Mouse (Mus musculus) layer of hippocampus, adult 9-10 months (tissue): ENCODE data around the gene Rapgef4.

Source experiments
- DNase-seq: peaks from one replicate; pipeline ENCODE4 v3.0.0; 2022; ENCODE audit warnings: low spot score

The Rapgef4 gene

DNA sequence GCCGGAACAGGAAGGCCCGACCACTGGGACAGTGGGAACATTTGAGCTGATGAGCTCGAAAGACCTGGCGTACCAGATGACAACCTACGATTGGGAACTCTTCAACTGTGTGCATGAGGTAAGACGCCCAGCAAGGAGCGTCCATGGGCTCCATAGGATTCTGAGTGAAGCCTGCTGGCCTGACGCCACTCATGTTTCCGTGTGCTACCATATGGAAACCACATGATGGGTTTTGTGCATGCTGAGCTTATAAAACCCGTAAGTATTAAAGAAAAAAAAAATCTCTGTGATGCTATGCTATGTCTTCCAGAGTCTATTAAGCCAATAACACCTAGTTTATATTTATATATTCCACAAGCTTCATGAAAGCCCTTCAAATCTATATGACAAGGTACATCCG, 253.0 kb downstream of the Rapgef4 start:
- no peak for DNase-seq

DNA sequence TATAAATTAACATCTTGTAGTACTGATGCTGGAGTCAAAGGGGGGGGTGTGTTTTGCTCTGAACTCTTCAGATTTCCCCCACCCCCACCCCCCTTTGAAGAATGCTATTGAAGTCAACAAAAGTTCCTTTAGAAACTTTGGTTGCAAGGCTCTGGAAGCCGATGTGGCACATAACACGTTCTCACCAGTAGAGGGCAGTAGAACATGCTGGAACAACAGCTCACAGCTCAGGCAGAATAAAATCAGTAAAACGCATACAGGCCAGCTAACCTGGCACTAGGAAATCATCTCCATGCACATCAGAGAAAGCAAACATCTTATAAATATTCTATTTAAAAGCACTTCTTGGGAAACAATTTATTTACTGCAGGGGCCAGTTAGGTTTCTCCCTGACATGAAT, 253.9 kb downstream of the Rapgef4 start:
- peak; percentile 80 for DNase-seq

DNA sequence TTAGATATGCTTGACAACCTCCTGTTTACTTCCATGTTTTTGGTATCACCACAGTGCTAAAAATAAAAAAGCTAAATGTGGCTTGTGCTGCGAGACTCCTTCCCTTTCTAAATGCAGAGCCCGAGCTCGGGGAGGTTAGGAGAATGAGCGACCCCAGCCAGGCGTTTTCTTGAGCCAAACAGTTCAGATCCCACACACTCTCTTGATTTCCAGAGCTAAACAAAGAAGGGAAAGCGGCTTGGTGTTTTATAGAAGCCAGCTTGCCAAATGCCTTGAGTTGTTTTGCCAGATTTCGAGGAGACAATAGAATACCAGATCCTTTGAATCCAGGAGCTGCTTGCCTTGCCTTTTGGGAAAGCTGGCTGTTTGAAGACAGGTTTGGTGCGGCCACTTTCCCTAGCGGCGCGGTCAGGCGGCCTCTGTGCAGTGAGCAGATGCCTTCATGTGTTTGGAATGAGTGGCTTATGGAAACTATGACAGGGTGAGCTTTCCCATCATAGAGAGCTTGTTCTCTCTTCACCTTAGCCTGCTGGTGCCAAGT, 254.4 kb downstream of the Rapgef4 start:
- no peak for DNase-seq

DNA sequence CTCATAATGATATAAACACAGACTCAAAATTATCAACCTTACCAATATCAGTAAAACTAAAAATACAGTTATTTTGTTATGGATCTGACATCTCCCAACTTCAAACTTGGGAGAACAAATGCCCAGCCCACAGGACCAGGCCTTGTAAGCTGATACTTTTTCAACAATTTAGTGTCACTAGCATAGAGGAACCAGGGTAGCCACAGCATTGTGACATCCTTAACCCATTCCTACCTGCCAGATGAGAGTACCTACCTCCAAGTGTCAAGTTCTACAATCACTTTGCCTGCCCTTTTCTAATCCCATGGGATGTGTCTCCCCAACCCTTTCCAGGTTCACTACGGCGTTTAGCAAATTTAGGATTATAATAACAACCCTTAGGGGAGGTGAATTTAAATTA, 257.4 kb downstream of the Rapgef4 start:
- no peak for DNase-seq

DNA sequence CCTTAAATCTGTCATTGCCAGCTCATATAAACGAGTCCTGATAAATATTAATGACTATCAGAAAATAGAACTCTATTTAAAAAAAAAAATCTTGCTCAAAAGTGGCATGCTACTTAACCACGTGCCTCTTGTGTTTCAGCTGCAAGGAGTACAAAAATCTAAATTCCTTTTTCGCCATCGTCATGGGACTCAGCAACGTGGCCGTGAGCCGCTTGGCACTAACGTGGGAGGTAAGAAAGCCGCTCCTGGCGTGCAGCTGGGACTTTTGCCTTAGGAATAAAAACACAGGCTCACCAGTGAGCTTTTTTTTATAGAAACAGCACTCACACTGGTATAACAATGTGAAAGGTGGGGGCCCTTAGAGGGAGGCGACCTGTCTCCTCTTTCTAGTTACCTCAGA, 257.9 kb downstream of the Rapgef4 start:
- no peak for DNase-seq

DNA sequence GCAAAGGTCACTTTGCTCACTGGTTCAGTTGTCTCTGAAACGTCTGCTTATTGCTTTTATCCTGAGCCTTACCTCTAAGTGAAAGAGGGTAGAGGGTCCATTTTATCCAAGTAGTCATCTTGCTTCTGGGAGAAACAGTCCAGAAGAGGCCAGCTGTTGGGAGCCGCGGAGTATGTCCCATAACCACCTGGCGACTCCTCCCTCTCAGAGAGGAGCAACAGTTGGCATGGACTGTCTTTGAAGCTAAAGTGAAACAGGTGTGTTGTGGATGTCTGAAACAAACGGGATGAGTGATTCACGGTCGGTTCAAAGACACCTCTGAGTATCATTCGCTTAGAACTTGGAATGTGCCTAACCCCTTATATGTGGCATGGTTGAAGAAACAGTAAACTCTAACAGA, 258.4 kb downstream of the Rapgef4 start:
- no peak for DNase-seq

DNA sequence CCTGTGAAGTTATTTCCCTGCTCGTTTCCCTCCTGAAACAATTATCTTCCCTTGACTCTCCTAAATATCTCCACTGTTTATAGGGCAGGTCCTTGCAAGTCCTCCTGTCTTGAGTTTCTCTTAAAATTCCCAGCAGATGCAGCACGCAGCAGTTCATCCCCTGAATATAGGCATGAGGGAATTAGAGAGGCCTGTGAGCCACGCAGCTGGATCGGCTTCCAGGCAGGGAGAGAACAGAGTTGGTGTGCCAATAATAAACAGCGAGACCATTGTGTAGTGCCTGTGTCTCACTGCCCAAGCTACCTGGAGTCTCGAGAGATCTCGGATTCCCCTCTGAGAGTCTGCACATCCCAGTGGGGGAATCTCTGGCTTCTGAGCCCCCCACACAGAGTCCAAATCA, 259.0 kb downstream of the Rapgef4 start:
- no peak for DNase-seq

DNA sequence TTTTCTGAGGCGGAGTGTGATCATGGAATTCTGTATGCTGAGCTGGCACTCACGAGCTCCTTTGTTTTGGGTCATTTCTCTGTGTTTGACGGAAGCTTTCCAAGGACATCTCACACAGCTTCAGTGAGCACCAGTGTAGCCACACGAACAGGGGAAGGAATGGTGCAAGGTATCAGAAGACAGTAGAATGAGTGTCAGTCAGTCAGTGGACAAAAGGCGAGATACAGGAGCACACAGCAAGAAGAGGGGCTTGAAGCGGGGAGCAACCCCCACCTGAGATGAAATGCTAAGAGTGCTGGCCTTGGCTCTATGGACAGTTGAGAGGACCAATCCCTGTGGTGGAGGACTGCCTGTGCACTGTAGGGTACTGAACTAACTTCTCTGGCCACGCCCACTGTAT, 259.7 kb downstream of the Rapgef4 start:
- no peak for DNase-seq

DNA sequence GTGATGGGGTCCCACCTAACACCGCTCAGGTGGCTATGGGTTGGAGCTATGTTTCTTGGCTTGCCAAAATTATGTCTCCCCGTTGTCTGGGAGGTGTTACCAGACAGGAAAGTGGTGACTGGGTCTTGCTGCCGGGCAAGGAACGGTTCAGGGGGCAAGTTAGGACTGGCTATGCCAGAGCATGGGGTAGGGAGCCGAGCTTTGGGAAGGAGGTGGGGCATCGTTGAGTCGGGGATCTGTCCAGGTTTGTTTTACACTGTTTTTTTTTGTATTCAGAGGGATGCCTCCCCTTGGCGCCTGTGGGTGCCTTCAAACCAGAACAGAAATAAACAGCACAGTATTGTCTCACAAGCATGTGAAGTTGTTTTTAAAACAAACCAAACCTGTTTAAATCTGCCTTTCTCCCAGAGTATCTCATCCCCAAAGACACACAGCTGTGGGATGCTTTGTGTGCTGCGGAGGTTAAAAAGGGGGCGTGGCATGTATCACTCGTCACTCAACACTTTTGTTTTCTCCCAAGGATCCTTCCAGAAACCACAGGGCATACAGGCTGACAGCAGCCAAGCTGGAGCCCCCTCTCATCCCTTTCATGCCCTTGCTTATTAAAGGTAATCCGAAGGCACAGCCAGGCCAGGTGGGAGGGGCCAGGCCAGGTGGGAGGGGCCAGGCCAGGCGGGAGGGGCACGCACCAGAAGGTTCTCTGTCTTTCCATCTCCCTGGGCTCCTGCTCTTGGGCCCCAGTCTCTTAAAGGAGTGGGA, 260.9 kb downstream of the Rapgef4 start:
- no peak for DNase-seq

DNA sequence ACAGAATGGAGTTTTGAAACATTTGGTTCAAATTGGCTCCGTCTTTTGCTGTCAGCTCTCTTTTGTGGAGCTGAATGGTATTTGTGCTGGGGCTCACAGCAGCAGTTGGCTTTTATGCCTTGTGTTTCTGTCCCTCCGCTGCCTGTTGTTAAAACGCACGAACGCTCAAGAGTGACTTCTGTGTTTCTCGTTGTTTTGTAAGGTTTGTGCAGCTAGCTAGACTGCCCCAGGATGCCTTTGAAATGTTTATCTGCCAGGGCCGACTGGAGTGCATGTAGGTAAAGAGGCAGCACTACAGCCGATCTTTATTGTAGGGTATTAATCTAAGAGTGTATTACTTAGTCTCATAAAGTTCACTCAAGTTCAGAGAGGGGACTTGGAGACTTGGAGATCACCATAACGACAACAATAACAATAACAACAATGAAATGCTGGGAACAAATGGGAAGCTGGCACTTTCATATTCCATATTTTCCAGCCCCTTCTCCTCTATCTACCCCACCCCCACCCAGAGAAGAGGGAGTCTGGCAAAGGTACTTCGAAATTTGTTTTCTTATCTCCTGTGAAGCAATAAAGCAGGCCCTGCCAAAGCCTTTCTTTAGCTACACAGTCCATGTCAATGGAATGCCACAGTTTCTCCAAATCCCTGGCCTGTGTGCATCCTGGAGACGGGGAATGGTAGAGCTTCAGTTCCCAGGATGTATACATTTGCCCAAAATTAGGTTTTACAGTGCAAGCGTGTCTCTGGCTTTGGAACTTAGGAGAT, 262.1 kb downstream of the Rapgef4 start:
- no peak for DNase-seq

DNA sequence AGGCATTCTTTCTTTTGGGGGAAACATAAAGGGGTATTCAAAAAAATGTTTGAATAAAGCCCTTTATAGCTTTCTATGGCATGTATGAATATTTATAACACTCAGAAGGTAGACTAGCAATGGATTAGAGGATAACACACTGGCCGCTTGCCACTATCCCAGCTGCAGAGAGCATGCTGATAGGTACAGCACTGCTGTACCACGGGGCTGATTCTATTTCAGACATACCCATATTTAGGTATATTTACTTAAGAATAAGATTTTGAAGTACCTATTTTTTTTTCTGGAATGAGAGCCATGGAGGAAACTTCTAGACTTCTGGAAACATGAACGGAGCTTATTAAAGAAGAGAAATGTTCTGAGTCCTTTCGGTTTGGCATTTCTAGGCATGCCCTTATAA, 264.6 kb downstream of the Rapgef4 start:
- no peak for DNase-seq

DNA sequence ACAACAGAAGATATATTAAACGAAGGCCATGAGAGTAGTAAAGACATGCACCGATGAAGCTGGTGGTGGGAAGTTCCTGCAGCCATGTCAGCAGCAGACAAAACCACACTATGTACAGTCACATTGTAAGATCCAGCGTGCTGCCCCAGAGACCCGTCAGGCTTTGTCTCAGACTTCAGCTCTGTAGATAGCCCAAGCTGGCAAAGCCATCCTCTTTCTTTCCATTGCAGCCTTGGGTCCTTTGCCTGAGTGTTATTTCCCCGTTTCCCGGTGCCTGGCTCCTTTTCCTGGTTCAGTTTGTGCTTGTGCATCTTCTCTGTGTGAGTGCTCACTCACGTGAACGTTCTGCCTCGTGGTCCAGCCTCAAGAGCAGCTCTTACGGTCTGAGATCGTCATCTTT, 265.3 kb downstream of the Rapgef4 start:
- DNase-seq = no peak

DNA sequence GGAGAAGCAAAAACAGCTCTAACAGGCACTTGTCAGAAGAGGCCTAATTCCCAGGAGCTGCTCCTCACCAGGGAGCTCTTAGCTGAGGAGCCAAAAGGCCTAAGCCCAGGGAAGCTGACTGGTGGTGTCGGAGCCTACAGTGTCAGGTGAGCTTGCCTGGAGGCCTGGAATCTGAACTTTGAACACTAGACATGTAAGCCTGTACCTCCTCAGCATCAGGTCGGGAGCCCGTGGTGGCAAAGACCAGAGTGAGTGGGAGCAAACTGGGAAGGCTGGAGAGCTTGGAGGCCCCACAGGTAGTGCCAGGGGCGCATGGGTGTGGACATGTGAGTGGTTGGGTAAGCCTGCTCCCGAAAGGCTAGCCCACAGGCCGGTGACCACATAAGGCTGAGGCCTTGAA, 266.8 kb downstream of the Rapgef4 start:
- DNase-seq = no peak

DNA sequence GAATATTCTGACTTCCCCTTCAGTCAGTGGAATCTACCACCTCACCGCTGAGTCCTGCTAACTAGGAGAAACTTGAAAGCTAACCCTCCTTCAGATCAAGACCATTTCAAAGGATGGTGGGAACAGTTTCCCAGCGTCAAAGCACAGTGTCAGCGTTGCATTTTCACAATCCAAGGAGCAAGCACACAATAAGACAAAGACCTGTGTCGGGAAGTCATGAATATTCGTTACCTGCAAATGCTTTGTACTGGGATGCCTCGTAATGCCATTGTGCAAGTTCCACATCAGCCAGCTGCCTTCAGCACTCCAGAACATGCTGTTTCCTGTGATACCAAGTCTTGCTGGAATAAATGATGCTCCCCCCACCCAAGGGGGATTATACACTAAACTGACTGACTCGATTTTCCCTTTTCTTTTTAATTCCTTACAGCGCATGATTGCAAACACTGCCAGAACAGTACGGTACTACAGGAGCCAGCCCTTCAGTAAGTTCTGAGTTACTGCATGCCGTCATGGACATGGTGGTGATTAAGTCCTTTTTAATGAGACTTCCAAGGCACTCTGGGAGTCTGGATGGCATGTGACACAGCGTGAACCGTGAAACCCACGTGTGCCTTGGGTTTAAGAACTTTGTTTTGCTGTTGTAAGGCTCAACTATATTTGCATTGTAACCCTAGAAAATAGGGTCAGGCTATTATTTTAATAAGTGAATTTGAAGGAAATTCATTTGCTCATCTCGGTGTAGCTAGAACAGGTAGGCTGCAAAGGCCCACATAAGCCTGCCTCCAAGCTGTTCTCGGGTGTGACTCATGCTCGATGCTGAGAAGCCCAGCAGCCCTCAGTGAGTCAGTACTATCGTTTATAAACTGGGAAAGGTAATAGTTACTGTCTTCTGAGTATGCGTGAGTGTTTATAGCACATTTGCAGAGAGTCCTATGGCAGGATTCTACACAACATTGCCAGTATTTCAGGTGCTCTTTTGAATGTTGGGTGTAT, 271.8 kb downstream of the Rapgef4 start:
- DNase-seq = no peak

DNA sequence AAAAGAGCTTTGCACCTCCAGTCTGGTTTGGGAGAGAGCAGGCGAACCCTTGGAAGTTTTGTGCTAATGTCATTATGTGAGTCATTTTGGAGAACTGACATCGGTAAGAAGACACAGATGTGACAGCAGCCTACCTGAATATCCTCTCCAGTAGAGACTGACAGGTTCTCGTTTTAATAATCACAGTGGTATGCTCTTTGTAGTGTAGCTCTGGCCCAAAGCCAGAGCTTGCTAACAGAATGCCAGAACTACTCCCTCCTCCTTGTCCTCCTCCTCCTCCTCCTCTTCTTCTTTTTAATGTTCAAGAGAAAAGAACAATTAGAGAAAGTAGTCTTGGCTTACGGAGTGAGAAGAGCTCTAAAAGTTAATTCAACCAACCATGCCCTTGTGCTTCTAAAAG, 272.8 kb downstream of the Rapgef4 start:
- DNase-seq = no peak

DNA sequence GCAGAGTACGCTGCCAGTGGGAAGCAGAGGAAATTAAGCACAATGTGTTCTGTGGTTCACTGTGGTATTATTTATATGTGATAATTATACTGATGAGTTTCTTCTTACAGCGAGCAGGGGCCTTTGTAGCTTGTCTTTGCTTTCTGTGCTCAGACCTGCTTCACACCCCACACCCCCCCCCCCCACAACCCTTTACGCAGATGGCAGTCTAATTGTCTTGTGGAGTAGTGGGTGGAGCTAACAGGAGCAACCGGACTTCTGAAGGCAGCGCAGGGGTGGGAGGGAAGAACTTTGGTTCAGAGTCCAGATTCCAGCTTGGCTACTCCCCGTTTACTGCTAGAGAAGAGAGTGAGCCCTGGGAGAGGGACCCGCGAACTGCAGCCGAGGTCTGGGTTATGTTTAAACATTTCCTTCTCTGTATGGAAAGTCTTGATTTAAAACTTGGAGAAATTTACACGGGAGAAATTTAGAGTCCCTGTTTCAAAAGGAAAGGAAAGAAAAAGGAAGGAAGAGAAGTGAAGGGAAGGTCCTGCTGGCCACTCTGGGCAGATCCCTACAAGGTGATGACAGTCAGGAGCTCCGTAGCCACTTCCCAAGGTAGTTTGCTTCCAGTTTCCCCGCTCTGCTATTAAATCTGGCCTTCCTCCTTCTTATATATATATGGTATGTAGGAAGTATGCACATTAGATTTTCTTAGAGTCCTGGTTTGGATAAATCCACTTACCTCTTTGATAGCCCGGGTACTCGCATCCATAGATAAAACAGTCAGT, 274.0 kb downstream of the Rapgef4 start:
- DNase-seq = no peak

DNA sequence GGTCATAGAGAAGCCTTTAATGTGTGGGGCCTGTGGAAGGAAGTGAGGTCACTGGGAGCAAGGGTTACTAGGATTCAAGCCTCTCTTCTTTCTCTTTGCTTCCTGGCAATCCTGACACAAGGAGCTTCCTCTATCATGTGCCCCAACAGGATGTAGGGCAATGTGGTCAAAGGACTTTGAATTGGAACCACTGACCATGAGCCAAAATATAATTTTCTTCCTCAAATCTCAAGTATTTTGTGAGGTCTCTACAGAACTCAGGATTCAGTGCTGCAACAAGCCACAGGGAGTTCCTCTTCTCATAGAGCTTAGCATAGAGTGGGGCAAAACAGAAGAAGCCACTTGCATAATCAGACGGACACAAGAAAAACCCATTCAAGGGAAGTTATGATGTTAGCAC, 279.7 kb downstream of the Rapgef4 start:
- no peak for DNase-seq

DNA sequence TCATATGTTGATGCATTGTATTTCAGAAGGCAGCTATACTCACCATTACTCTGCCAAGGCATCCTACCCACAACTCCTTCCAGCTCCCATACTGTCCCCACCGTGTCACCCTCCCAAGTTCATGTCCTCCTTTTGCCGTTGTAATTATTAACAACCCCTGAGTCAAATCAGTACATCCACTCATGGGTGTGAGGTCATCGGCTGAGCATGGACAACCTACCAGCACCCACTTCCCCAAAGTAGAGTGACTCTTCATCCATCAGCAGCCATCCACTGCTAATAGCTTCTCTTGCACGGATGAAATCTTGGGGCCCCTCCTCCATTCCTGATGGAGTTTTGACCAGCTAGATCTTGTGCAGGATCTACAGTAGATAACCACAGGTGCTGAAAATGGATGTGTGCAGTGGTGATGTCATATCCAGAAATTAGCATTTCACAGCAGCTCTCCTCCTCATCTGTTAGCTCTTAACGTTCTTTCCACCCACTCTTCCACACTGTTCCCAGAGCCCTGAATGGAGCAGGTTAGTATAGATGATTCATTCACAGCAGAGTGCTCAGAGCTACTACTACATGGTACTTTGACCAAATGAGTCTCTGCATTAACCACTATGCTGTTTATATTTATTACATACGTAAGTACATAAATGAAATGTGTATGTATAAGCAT, 281.9 kb downstream of the Rapgef4 start:
- DNase-seq = no peak

DNA sequence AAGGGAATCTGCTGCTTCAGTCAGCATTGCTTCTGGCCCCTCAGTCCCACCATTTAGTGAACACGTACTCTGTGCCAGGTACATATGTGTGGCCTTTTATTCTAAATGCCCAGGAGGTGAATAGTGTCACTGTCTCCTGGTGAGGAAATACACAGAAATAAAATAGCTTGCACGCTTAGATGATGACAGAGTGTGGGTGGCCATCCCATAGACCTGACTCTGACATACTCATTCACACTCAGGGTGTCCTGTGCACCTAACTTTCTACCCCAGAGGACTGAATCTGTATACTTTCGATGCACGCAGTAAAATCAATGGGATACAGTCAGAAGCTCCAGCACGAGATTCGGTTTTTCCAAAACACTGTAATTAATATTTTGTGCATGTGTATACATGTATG, 286.4 kb downstream of the Rapgef4 start:
- DNase-seq = no peak

DNA sequence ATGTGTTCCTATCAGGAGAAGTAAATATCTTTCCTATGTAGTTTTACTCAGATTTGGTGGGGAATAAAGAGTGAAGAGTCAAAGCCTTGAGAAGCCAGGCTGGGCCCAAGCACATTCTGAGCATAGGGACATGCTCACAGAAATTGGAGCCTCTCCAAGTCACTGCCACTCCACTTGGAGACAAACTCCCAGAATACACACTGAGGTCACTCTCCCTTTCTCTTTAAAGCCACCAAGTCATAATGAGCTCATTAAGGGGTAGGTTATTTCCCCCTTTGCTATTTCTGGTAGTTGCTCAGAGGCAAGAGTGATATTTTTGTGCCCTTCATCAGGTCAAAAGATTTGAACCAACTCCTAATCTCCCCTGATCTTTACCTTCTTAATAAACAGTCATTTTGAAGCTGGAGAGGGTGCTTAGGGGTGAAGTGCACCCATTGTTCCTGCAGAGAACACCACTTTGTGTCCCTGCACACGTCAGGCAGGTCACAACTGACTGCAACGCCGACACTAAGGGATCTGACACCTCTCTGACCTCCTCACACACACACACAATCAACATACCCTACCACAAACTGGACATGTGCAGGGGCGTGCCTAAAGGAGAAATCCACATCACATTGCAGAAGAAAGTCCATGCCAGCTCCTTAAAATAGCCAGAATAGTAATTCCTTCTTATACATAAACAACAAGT, 288.8 kb downstream of the Rapgef4 start:
- no peak for DNase-seq
